Mouse (Mus musculus) testis, postnatal 14 days (tissue): ENCODE results near the gene Hs1bp3.
A peak's percentile ranks its signal among the peaks of the same experiment; 100 is the strongest.

Source experiments
- DNase-seq: peaks from one replicate; pipeline ENCODE4 v3.0.0; 2021; ENCODE audit warnings: low spot score

Hs1bp3 gene

DNA sequence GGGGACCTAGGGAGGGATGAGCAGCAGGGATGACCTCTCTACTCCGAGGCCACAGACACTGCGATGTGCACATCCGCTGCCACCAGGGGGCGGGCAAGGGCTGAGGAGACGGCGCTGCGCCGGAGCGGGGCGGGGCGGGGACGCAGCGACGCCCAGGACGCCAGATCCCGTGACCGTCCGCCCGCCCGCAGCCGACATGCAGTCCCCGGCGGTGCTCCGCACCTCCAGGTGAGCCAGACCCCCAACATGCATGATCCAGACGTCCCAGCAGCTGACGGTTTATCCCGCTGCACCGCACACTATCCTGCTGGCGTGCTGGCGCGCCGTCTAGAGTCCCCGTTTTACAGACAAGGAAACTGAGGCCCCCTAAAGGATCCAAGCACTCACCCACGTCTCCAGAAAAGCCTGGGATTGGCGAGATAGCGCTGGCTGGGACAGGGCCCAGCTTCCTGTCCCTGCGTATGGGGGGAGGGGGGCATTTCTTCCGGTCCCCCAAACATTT, at the start of gene Hs1bp3:
Gene Hs1bp3 (plus strand): TSS at position 163 of the 502 bp plus-strand sequence.
- DNase-seq: peak; percentile 76

DNA sequence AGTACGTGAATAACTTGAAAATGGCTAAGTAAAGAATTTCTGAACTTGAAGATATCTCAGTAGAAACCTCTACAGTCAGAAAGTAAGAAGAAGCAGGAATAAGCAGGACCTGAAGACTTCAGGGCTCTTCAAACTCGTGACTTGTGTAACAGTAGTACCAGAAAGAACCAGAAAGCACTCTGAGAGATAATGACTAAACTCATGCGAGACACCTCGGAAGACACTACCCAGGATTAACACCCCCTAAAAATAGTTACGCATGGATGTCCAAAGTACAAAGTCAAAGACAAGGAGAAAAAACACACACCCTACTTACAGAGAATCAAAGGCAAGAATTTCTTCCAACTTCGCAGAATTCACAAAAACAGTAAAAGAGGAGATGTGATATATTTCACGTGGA, 46.9 kb upstream of the Hs1bp3 start:
- DNase-seq: no peak

DNA sequence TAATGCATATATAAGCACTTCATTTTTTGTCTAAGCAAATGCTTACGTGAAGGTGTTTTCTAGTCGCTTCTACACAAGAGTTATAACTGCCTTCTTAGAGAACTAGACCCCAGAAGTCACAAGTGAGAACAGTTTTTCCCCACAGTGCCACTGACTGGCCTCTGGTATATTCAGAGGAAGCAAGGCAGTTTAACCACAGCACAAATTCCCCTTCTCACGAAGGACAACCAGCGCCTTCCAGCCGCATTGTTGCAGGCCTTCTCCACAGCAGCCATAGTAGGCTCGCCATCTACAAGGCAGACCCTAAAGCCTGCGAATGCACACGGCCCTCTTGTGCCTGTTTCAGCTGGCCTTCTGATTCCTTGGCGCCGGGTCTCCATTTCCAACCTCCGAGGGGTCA, 43.6 kb upstream of the Hs1bp3 start:
- no peak for DNase-seq

DNA sequence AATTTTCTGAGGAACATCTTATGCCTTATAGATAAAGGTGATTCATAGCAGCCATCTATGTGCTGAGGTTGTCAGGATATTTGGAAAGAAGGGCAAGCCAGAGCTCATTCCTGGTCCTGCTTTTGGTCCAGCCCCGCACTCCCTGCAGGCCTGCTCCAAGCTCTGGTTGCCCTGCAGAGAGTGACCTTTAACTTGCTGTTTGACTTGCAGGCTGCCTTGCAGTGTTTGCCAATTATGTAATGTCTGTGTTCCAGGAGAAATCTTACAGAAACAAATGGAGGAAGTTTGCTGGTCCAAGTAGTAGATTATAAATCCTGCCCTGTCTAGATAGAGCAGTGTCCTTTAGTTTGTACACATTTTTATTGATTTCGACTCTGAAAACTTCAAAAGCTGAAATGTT, 41.8 kb upstream of the Hs1bp3 start:
- no peak for DNase-seq

DNA sequence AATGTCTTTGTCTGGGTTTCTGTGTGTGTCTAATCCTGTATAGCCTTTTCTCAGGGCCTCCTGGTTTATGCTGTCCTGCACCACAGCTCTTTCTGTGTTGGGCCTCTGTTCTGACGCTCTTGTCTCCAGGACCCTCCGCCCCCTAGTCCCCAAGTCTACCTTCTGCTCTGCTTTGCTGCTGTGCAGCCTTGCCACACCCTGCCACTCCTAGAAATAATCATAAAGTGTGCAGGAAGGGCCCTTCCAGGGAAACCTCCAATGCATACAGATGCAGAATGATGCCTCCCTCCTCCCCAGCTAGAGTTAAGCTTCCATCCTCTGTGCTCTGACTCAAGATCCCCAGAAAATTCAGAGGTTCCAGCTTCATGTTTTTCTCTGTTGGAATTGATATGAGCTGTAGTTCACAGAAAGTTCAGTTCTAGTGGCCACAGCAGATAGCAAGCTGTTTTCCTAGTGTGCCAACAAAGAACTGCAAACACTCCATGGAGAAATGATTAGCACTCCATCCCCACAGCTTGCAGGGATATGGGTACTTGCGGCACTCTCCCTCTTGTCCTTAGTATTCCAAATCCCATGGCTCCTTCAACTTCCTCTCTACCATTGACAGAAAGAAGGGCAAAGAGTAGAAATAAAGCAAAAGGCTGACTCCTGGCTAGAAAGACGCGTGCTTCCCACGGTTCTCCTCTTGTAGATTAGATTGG, 39.6 kb upstream of the Hs1bp3 start:
- no peak for DNase-seq

DNA sequence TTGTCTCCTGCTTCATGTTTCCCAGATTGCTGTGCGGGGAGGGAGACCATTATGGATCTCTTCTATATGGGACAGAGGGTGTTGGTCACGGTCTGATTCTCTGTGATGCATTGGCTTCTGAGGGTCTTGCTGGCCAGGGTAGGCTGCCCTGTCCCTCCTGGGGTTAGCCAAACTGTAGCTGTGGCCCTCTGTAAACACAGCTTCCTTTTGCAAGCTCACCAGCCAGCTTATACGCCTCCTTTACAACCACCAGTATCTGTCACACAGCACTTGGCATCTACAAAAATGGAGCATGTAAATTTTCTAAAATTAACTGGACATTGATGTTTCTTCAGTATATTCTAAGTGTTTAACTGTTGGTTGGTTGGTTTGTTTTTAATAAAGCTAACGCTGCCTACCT, 37.8 kb upstream of the Hs1bp3 start:
- DNase-seq: no peak

DNA sequence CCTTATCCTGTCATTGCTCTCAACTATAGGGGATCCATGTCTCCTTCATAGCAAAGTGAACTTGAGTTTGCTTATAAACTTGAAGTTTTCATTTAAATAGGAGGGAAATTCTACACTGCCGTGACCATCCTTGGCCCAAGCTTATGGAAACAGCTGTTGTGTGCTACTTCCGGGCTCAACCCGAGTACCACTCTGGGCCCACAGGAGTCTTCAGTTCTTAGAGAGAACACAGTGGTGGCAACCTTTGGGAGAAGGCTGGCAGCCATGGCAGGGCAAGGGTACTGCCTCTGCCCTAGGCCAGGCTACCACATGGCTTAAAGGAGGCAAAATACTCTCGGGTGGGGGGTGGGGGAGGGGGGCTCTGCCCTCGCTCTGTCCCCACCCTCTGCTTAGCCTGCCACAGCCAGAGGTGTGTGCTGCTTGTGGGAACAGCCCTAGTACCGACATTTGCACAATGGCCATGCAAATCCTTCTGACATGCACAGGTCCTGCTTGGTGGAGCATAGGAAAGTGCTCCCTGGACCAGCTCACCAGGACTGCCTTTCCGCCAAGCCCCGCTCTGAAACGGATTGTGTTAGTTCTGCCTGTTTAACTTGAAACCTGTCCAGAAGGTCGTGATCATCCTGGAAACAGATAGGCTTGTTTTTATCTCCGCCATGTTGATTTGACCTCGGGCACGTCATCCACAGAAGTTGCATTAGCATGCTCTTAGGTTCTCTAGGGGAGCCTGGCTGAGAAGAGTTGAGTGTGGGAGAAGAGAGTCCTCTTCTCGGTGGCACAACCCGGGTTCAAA, 31.8 kb upstream of the Hs1bp3 start:
- DNase-seq: no peak

DNA sequence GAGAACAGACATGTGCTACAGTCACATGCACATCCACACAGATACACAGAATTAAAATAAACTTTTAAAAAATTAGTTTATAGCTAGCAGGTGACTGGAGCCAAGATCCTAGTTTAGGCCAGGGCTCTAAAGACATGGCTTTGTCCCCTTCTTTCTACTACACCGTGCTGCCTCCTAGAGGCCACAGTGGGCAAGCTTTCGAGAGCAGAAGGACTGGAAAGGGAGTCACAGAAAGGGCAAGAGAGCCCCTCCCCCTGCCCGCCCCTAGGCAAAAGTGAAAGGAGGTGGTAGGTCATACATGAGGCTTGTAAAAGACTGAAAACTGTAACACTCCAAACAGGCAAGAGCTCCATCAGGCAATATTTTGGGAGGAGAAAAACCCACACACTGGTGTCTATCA, 25.3 kb upstream of the Hs1bp3 start:
- DNase-seq: no peak

DNA sequence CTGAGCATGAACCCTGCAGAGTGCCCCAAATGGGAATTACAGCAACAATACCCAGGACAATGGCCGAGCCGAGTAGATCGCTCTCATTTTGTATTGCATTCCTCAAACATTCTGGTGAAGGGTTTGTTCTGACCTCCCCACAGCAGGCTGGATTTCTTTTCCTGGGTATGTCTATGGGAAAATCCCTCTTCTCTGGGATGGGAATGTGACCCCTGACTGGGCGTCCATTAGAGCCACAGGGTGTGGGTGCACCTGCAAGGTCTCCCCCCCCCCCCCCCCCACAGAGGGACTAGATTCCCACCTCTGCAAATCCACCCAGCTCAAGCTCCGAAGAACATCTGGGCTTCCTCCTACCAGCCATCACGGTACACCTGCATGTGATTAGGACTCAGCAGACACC, 24.1 kb upstream of the Hs1bp3 start:
- no peak for DNase-seq

DNA sequence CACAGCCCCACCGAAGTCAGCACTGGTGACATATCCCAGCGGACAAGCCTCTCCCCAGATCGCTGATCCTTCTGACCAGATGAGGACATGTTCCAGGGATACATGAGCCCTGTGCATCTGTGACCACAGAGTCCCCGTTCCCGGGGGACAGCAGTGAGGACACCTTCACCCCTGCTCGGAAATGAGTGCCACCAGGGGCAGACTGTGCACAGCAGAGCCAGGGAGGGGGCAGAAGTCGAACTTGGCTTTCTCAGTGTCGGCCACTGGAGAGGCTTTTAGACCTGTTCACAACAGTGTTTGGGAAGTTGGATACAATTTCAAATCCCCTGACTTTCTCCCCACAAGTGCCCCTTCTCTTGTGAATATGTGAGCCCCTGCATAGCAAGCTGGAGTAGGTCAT, 23.7 kb upstream of the Hs1bp3 start:
- DNase-seq: no peak

DNA sequence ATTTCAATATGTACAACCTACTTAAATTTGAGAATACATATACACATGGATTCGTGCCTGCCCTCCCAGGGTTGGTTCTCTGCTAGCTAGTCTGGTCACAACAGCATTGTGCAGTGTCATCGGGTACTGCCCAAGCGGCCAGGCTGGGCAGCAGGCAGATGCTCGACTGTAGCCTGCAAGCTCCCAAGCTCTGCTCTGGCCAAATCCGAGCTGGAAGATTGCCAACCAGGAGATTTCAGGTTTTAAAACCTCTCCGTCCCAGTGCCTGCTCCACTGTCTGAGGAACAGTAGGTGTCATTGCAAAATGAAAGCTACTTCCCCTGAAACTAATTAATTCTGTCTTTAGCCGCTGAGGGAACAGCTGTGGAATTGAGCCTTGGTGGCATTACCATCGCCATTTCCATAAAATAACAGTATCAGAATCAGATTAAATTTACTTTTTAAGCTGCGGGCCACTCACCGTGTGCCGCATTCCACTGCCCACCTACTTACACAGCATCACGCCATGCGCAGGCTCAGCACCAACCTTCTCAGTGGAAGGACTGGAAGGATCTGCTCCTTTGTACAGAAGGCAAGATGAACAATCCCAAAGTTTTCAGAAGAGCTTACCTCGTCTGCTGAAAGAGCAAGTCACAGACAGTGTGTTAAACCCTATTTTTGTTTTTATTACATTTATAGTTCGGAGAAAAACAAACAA, 21.9 kb upstream of the Hs1bp3 start:
- DNase-seq: no peak

DNA sequence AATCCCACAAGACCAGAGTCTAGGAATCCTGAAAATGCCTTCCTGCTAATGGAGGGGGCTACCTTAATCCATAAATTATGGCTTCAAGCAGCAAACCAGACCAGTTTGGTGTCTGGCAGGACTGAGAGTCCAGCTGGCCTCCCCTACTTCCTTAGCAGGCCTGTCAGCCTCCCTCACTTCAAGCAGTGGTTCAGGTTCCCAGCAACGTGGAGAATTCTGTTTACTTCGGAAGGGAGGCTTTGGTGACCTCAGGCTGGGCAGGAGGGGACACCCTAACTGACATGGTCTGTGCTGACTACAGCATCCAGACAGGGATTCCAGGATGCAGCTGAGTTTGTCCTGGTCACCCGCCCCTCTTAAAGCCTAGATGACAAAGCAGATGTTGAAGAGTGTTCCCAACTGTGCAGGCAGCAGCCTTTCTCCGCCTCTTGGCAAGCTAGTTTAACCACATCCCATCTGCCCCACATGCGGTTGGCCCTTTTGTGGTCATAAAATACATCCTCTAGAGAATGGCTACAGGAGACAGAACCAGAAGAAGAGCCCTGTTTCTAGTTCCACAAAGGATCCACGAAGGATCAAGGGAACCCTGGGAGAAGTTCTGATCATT, 17.8 kb upstream of the Hs1bp3 start:
- no peak for DNase-seq

DNA sequence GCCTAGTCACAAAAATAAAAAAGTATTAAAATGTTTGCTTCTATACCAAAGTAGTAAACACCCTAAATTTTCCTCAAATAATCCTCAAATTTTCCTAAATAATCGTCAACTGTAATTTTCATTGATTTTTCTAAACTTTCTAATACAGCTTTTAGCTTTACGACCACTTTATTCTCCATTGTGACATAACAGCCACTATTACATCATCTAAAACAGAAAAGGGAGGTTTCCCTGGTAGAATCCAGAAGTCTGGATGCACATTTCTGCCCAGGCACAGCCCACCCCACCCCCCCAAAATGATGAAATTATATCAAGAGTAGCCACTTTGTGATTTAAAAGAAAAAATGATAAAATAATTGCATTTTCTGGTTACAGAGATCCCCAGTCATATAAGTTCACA, 17.1 kb upstream of the Hs1bp3 start:
- DNase-seq: no peak

DNA sequence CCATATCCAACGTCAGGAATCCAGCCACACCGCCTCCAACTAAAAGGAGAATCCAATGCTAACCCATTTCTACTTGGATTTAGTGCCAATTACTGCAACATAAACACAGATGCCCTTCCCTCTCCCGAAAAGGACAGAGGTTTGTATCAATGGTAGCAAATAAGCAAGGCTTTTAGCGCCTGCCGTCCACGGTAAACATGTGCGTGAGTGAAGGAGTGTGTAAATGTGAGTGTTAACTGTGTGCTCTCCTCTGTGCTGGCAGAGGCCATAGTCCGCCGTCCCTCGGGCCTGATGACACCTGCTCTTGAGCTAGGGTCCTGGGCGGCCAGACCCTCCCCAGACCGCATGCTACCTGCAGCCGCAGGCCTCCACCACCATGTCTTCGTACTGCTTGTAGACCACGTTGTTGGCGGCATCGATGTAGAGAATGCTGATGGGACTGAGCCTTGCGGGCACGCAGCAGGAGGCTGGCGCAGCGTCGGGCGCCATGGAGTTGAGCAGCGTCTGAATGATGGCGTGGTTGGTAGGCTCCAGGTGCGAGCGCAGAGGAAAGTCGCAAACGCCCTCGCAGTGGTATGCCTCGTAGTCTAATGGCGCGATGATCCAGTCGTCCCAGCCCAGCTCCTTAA, 15.5 kb upstream of the Hs1bp3 start:
- no peak for DNase-seq

DNA sequence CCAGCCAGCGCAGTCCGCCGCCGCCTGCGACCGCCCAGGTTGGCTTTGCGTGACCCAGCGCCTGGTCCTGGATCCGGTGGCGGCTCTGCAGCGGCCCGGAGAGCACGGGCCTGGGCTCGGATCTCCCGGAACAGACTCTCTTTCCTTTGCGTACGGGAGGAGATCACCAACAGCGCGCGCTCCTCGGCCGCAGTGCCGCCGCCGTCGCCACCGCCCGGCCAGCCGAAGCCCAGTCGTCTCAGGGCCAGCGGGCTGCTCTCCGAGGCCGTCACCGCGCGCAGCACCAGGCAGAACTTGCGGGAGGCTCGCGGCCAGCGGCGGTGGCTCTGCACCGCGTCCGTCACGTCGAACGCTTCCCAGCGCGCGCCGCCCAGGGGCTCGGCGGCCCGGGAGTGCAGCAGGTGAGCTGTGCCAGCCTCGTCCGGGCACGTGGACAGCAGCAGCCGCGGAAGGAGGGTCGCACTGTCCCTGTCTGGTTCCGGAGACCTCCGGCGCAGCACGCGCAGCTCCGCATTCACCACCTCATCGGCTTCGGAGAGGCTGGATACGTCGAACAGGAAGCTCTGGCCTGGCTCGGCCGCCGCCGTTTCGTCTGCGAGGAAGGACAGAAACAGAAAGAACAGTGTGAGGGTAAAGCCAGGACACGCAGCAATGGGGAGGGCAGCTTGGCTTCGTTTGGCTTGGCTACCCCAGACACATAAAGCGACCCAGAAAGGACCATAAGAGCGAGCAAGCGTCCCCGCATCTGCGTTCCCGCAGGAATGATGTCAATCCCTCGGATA, 14.7 kb upstream of the Hs1bp3 start:
- no peak for DNase-seq

DNA sequence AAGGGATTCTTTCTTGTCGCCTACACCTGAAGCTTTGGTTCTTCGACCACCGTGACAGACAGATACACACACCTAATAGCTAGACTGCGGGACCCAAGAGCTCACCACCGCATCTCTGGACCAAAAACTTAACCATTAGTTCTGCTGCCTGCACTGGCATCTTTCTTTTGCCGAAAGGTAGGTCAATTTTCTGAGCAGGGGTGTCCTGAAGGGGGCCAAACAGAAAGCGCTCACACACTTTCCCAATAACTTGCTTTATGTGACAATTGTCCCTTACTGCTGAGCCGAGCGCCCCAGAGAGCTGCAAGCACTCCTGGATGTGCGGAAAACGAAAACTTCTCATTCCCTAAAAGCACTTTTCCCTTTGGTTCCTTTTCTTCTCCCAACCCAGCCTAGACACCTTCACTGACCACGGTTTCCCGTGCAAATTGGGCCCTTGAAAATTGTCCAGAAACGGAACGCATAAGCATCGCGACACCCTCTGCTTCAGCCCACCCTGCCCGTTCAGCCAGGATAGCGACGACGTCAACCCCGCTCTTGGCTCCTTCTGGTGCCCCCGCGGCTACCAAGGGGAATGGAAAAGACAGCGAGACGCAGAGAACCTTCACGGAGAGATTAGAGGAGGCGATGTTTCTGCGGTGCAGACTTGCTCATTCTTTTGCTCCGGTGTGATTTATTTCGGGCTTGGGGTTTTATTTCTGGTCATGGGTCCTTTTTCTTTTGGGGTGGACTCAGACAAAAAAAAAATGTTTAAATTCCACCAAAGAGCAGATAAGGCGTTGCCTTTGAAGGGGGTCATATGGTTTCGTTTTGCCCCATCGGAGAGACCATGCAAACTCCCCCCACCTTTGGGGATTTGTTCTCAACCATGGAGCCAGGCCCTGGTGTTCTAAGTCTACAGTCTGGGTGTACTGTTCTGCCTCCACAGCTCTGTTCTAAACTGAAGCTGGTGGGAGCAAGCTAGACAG, 13.8 kb upstream of the Hs1bp3 start:
- no peak for DNase-seq

DNA sequence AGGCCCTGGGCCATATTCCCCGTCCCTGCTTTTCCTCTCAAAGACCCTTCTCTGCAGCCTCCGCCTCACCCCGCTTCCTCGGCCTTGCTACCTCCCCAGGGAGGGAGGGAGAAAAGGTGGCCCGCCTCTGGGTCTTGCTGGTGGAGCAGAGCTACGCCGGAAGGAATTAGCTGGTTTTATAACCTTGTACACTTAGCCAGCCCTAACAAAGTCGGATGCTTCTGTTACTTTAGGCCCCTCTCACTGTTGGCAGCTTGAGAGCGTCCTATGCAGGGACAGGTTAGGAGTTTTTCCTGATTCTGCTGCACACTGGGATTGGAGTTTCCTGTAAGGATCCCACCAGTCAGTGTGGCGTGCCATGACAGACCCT, 13.1 kb upstream of the Hs1bp3 start:
- no peak for DNase-seq

DNA sequence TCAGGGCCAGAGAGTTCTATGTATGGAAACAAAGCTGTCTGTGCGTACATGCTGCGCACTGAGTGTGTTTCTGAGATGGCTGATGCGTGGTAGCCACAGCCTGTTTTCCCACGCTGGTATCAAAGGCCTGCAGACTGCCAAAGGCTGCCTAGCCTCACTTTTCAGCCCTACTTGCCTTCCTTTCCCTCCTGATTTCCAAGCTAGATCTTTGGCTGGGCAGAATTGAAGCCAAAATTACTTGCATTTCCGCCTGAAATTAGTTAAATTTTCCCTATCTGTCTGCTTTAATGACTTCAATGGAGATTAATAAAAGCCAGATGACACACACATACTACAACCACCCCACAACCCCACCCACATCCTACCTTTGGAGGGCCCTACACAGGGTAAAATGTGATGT, 12.7 kb upstream of the Hs1bp3 start:
- no peak for DNase-seq

DNA sequence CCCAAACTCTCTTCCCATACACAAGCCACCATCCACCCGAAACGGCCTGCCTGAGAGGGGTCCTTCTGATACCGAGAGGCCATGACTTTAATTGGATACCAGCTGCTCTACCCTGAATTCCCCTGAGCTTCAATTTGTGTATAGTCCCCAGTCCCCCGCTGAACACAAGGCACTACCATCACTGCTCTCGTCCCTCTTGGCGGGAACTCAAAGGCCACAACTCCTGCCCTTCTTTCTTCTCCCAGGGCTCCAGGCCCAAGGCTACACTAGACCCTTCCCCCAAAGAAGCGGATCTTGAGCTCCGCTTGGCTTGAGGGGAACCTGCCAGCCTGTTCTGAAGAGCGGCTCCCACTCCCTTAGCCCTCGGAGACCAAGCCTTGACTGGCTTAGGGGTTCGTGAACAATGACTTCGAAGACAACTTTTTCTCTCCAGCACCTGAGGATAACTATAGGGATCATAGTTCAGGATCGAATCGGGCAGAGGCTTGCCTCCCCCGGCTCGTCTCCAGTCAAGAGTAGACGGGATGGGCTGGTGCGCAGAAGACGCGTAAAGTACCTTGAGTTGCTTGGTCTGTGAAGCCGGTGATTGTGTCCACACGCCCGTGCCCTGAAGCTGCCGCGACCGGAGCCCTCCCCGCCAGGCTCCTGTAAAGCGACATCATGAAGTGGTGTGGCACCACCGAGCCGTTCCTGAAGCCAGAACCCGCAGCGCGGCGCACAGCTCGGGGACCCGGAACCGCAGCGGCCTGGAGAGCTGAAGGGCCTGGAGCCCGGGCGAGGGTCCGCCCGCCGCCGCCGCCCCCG, 12.0 kb upstream of the Hs1bp3 start:
- no peak for DNase-seq
